In the genomic region with DNA sequence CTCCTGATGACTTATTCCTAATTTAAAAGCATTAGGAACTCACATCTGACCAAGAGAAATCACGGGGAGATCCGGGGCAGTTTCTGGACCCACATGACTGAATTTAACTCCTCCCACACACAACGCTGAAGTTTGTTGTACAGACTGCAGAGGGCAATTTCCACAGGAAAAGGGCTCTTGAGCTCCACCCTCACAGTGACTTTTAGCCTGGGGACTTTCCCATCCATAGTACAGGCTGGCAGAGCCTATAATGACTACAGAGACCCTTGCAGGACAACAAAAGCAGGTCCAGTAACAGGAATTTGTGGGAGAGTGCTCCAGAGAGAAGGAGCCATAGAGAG, we compare ENCODE assay signal across 9 mouse cellular contexts. TPM values are rescaled to one million over a fixed set of nuclear protein-coding genes. Genes with fewer than 3 reads are reported as not detected.
DNase-seq lines count a peak whose midpoint lies in the region; ATAC-seq and TF ChIP-seq lines count a peak whose summit lies in the region.
"Had no signal": no experiment of that assay in that cellular context is flagged by ENCODE, and none has a peak within 500 bp of the region (broad histone marks: within the 10 kb centered on the region; RNA-seq: fewer than 3 reads in every experiment).

No protein-coding gene starts in this region.

- no peaks in the 10 kb centered on the region for H3K4me1 ChIP-seq in kidney, adult 2 months (ENCODE audit: control insufficient read depth, insufficient read depth, low read length)

- intact Hi-C loops in heart, postnatal 25 days (cut with DNase I), result no loop called here

- no peak for TF ChIP-seq POLR2A in kidney, adult 2 months (IDR thresholded peaks at IDR 0.05; ENCODE audit: low read depth, low read length)

- ATAC-seq in megakaryocyte-erythroid progenitor cell, adult 5-6 weeks (replicated peaks; ENCODE audit: low FRiP score, low TSS enrichment, poor library complexity, severe bottlenecking), result 0 out of 2 replicates have a peak, but pooled peaks have one; percentile 41

- no peaks in the 10 kb centered on the region for H3K27me3 ChIP-seq in kidney, adult 2 months (replicated peaks; ENCODE audit: control insufficient read depth, insufficient read depth, low read length)

- no peaks in the 10 kb centered on the region for H3K36me3 ChIP-seq in kidney, adult 2 months (ENCODE audit: control insufficient read depth, insufficient read depth, low read length)

- H3K27ac ChIP-seq in kidney, adult 2 months (ENCODE audit: insufficient read depth, low read depth, low read length), result peak overlapping the region; percentile 65
- no peak overlapping the region for H3K27ac ChIP-seq in layer of hippocampus, adult 2 months

- H3K4me3 ChIP-seq in kidney, adult 2 months (ENCODE audit: insufficient read depth, low read depth, low read length), result no peak overlapping the region
- no peak overlapping the region for H3K4me3 ChIP-seq in layer of hippocampus, adult 2 months

- DNase-seq in heart, adult 18-20 months, result peak; percentile 32 to 64
- no peak for DNase-seq in heart, postnatal 25 days (ENCODE audit: low spot score)
- peak; percentile 81 for DNase-seq in R1 (ENCODE audit: low read depth, low spot score)
- peak; percentile 60 for DNase-seq in kidney, adult 2 months
- no peak for DNase-seq in layer of hippocampus, adult 2 months (ENCODE audit: low spot score in 2 of 2)
- DNase-seq in thymus, postnatal 14 days, result no peak
- no peak for DNase-seq in gastrocnemius, postnatal 25 days
- DNase-seq: cerebellum, adult 8-10 months had no signal

- WGBS in kidney, adult 2 months, result 4% methylated on average over 3 of the region's 3 CpGs

- no peak for TF ChIP-seq CTCF in kidney, adult 2 months (conservative IDR thresholded peaks at IDR 0.05; ENCODE audit: insufficient read depth, insufficient read length, low read depth, low read length)
- TF ChIP-seq CTCF in layer of hippocampus, adult 2 months (conservative IDR thresholded peaks at IDR 0.05), result no peak

RNA-seq across cellular contexts. Expression of gene Ube2q1, which starts 28.1 kb away (rescaled TPM):
- 10 to 100 TPM; 25.9 to 26.1 TPM for total RNA-seq in heart, adult 18-20 months (2021)
- 10 to 100 TPM; 21.2 to 27.5 TPM for total RNA-seq in heart, postnatal 25 days (2021)
- 24.7 and 27.2 TPM in 2 replicates for polyA plus RNA-seq in kidney, adult 2 months (2012; rRNA removed)
- 51.3 and 53.5 TPM in 2 replicates for total RNA-seq in megakaryocyte-erythroid progenitor cell, adult 5-6 weeks (2014; fragmentation: Nextera tagmentation)
- total RNA-seq in megakaryocyte-erythroid progenitor cell, adult 5-6 weeks (2017), result 89.0 and 89.6 TPM in 2 replicates
- total RNA-seq in layer of hippocampus, adult 2 months (2021), result 10 to 100 TPM; 95.0 to 98.4 TPM
- total RNA-seq in gastrocnemius, postnatal 25 days (2021), result 10 to 100 TPM; 11.8 to 14.9 TPM

RNA-seq across cellular contexts. Expression of gene She, which starts 29.7 kb away (rescaled TPM):
- 10 to 100 TPM; 10.0 to 10.5 TPM for total RNA-seq in heart, adult 18-20 months (2021)
- 10 to 100 TPM; 12.1 to 14.7 TPM for total RNA-seq in heart, postnatal 25 days (2021)
- 3.3 and 4.1 TPM in 2 replicates for polyA plus RNA-seq in kidney, adult 2 months (2012; rRNA removed)
- total RNA-seq in megakaryocyte-erythroid progenitor cell, adult 5-6 weeks (2014; fragmentation: Nextera tagmentation), result not detected in 2 replicates
- not detected in 2 replicates for total RNA-seq in megakaryocyte-erythroid progenitor cell, adult 5-6 weeks (2017)
- 1 to 10 TPM; 2.8 to 3.1 TPM for total RNA-seq in layer of hippocampus, adult 2 months (2021)
- 1 to 10 TPM; 4.2 to 5.0 TPM for total RNA-seq in gastrocnemius, postnatal 25 days (2021)

RNA-seq across cellular contexts. Expression of gene Chrnb2, which starts 37.0 kb away (rescaled TPM):
- under 1 TPM in 1 of 2 experiments, not detected in 1; 0.18 TPM for total RNA-seq in heart, adult 18-20 months (2021)
- under 1 TPM; 0.08 to 0.13 TPM for total RNA-seq in heart, postnatal 25 days (2021)
- 1.6 and 1.8 TPM in 2 replicates for polyA plus RNA-seq in kidney, adult 2 months (2012; rRNA removed)
- total RNA-seq in megakaryocyte-erythroid progenitor cell, adult 5-6 weeks (2014; fragmentation: Nextera tagmentation), result 1.0 and 1.9 TPM in 2 replicates
- 0.38 and 0.76 TPM in 2 replicates for total RNA-seq in megakaryocyte-erythroid progenitor cell, adult 5-6 weeks (2017)
- 10 to 100 TPM; 29.6 to 30.9 TPM for total RNA-seq in layer of hippocampus, adult 2 months (2021)
- total RNA-seq in gastrocnemius, postnatal 25 days (2021), result under 1 TPM; 0.11 to 0.13 TPM

Comparison
In these comparisons a context has a peak if more than half of its experiments do, and no peak if none do; other contexts are left out.
1. DNase-seq: peak in heart, adult 18-20 months (2 of 2), R1 (single experiment) and kidney, adult 2 months (single experiment); none in heart, postnatal 25 days (single experiment), layer of hippocampus, adult 2 months (0 of 2), thymus, postnatal 14 days (single experiment) and gastrocnemius, postnatal 25 days (single experiment).
2. RNA of gene Chrnb2, which starts 37.0 kb away (total RNA-seq): 29.6 to 30.9 TPM in layer of hippocampus, adult 2 months; 0.38 to 1.9 TPM in megakaryocyte-erythroid progenitor cell, adult 5-6 weeks, 0.18 TPM in heart, adult 18-20 months, 0.08 to 0.13 TPM in heart, postnatal 25 days and 0.11 to 0.13 TPM in gastrocnemius, postnatal 25 days; every median in the first group is over 10 times any median in the second.